ENCODE assay signal across 22 mouse cellular contexts in the genomic region with DNA sequence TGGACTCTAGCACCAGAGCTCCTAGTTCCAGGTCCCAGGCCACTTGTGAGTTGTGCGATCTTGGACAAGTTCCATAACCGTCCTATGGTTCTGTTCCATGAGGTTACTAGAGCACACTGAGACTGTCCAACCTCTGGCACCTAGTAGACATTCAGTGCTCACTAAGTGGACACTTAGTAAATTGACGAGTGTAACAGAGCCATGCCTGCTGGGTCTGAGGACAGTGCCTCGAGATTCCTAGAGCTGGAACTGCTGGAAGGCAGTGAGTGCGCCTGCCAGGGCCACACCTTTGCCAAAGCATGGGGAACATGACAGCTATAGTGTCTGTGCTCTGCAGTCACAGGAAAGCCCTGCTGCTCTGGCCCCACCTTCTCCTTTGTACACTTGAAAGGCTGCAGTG.
DNase-seq lines count a peak whose midpoint lies in the region; ATAC-seq and TF ChIP-seq lines count a peak whose summit lies in the region.
"Had no signal": no experiment of that assay in that cellular context is flagged by ENCODE, and none has a peak within 500 bp of the region (broad histone marks: within the 10 kb centered on the region; RNA-seq: fewer than 3 reads in every experiment).

No protein-coding gene starts in this region.

- no peaks in the 10 kb centered on the region for H3K9me3 ChIP-seq in liver, embryonic 12.5 days (replicated peaks)
- no peaks in the 10 kb centered on the region for H3K9me3 ChIP-seq in heart, embryonic 12.5 days (replicated peaks)
- H3K9me3 ChIP-seq in forebrain, embryonic 16.5 days (ENCODE audit: control insufficient read depth, low read length) = no peaks in the 10 kb centered on the region
- H3K9me3 ChIP-seq: embryonic facial prominence, embryonic 10.5 days; forebrain, embryonic 15.5 days; liver, embryonic 15.5 days; lung, embryonic 15.5 days had no signal

- TF ChIP-seq CTCF in liver, adult 2 months (IDR thresholded peaks at IDR 0.05; ENCODE audit: low read depth, low read length) = no peak

- H3K27me3 ChIP-seq in liver, adult 2 months (ENCODE audit: control insufficient read depth, insufficient read depth, low read length) = no peaks in the 10 kb centered on the region
- H3K27me3 ChIP-seq in liver, embryonic 12.5 days (replicated peaks) = no peaks in the 10 kb centered on the region
- no peaks in the 10 kb centered on the region for H3K27me3 ChIP-seq in heart, embryonic 12.5 days (replicated peaks)
- no peaks in the 10 kb centered on the region for H3K27me3 ChIP-seq in forebrain, embryonic 16.5 days (replicated peaks; ENCODE audit: control insufficient read depth, insufficient read depth, low read length)
- H3K27me3 ChIP-seq: forebrain, embryonic 15.5 days; liver, embryonic 15.5 days; lung, embryonic 15.5 days had no signal

- H3K27ac ChIP-seq in liver, adult 2 months (replicated peaks; ENCODE audit: insufficient read depth, low read depth, low read length) = no peak overlapping the region
- no peak overlapping the region for H3K27ac ChIP-seq in liver, embryonic 12.5 days
- peak overlapping the region; percentile 58 for H3K27ac ChIP-seq in heart, embryonic 12.5 days (ENCODE audit: poor library complexity, severe bottlenecking)
- no peak overlapping the region for H3K27ac ChIP-seq in forebrain, embryonic 16.5 days (ENCODE audit: low read length)
- H3K27ac ChIP-seq: embryonic facial prominence, embryonic 10.5 days; forebrain, embryonic 15.5 days; left cerebral cortex, adult 2 months; liver, embryonic 15.5 days; lung, embryonic 15.5 days had no signal

- no peaks in the 10 kb centered on the region for H3K4me1 ChIP-seq in liver, adult 2 months (ENCODE audit: control insufficient read depth, insufficient read depth, low read length)
- no peaks in the 10 kb centered on the region for H3K4me1 ChIP-seq in liver, embryonic 12.5 days
- peaks cover 39% of the 10 kb centered on the region for H3K4me1 ChIP-seq in heart, embryonic 12.5 days (replicated peaks)
- H3K4me1 ChIP-seq in forebrain, embryonic 16.5 days (replicated peaks; ENCODE audit: control insufficient read depth, insufficient read depth, low read length) = no peaks in the 10 kb centered on the region
- H3K4me1 ChIP-seq: forebrain, embryonic 15.5 days; liver, embryonic 15.5 days had no signal

- no peaks in the 10 kb centered on the region; the same call in 1 of the 2 replicates for H3K79me2 ChIP-seq in liver, adult 2 months (ENCODE audit: control insufficient read depth, insufficient read depth, low read length)

- WGBS in liver, adult 2 months = 82% methylated on average over 5 of the region's 5 CpGs
- 79% methylated on average over 5 of the region's 5 CpGs for WGBS in liver, embryonic 12.5 days (ENCODE audit: insufficient replicate concordance)
- WGBS in heart, embryonic 12.5 days = 69% methylated on average over 5 of the region's 5 CpGs
- 84% methylated on average over 5 of the region's 5 CpGs for WGBS in forebrain, embryonic 16.5 days

- H3K4me3 ChIP-seq in liver, adult 2 months (ENCODE audit: insufficient read depth, low read depth, low read length) = no peak overlapping the region
- H3K4me3 ChIP-seq in liver, embryonic 12.5 days = no peak overlapping the region
- no peak overlapping the region for H3K4me3 ChIP-seq in heart, embryonic 12.5 days
- H3K4me3 ChIP-seq in forebrain, embryonic 16.5 days (replicated peaks; ENCODE audit: low read length) = no peak overlapping the region
- H3K4me3 ChIP-seq: embryonic facial prominence, embryonic 10.5 days; forebrain, embryonic 15.5 days; left cerebral cortex, adult 2 months; liver, embryonic 15.5 days; lung, embryonic 15.5 days; myocyte had no signal

- no peak for ATAC-seq in liver, embryonic 12.5 days
- no peak for ATAC-seq in heart, embryonic 12.5 days (ENCODE audit: insufficient number of reproducible peaks, low FRiP score)
- ATAC-seq in forebrain, embryonic 16.5 days = no peak
- ATAC-seq: forebrain, embryonic 15.5 days had no signal

- peaks cover 12% of the 10 kb centered on the region for H3K36me3 ChIP-seq in liver, adult 2 months (ENCODE audit: control insufficient read depth, insufficient read depth, low read length)
- peaks cover 14% of the 10 kb centered on the region for H3K36me3 ChIP-seq in liver, embryonic 12.5 days
- H3K36me3 ChIP-seq in heart, embryonic 12.5 days = peaks cover 6% of the 10 kb centered on the region
- H3K36me3 ChIP-seq in forebrain, embryonic 16.5 days (ENCODE audit: control insufficient read depth, insufficient read depth) = no peaks in the 10 kb centered on the region
- H3K36me3 ChIP-seq: forebrain, embryonic 15.5 days; liver, embryonic 15.5 days; lung, embryonic 15.5 days had no signal

- H3K4me2 ChIP-seq in liver, embryonic 12.5 days = no peak overlapping the region
- no peak overlapping the region for H3K4me2 ChIP-seq in heart, embryonic 12.5 days
- H3K4me2 ChIP-seq in forebrain, embryonic 16.5 days (ENCODE audit: low read length) = no peak overlapping the region
- H3K4me2 ChIP-seq: forebrain, embryonic 15.5 days; liver, embryonic 15.5 days; lung, embryonic 15.5 days had no signal

- intact Hi-C loops in gastrocnemius, postnatal 36 days (cut with DNase I) = no loop called here
- intact Hi-C loops in heart, postnatal 36 days (cut with DNase I) = loop anchor here (5.0 kb wide), 1 partner anchor 62 kb away; no protein-coding TSS in a partner anchor

- peak; percentile 30 for DNase-seq in gastrocnemius, adult 18-20 months (ENCODE audit: low spot score)
- DNase-seq in gastrocnemius, postnatal 36 days = no peak
- DNase-seq in liver, adult 2 months (ENCODE audit: extremely low read depth, low read depth, low spot score) = peak; percentile 8
- peak; percentile 11 to 32 for DNase-seq in heart, postnatal 36 days
- no peak for DNase-seq in right cerebral cortex, adult 18-20 months
- DNase-seq: adrenal gland, postnatal 25 days; cerebellum, adult 8-10 months; kidney, adult 18-20 months; lung, postnatal 36 days; midbrain, embryonic 14.5 days; right cerebral cortex, postnatal 25 days; spleen, adult 18-20 months; thymus, postnatal 14 days had no signal

- TF ChIP-seq POLR2A in liver, adult 2 months (IDR thresholded peaks at IDR 0.05; ENCODE audit: extremely low read depth, insufficient read depth, low read length) = no peak

- no peak overlapping the region for H3K9ac ChIP-seq in liver, adult 2 months (ENCODE audit: low read depth, low read length)
- H3K9ac ChIP-seq in liver, embryonic 12.5 days = no peak overlapping the region
- H3K9ac ChIP-seq in heart, embryonic 12.5 days = no peak overlapping the region
- no peak overlapping the region for H3K9ac ChIP-seq in forebrain, embryonic 16.5 days (replicated peaks; ENCODE audit: low read depth, low read length)
- H3K9ac ChIP-seq: forebrain, embryonic 15.5 days; liver, embryonic 15.5 days; lung, embryonic 15.5 days had no signal

Comparison
In these comparisons a context has a peak if more than half of its experiments do, and no peak if none do; other contexts are left out.
1. DNase-seq: peak in gastrocnemius, adult 18-20 months (single experiment), liver, adult 2 months (single experiment) and heart, postnatal 36 days (2 of 2); none in gastrocnemius, postnatal 36 days (0 of 2) and right cerebral cortex, adult 18-20 months (single experiment).